Mouse (Mus musculus): Measurements from ENCODE around the gene Epha1. TPM values are rescaled to one million over a fixed set of nuclear protein-coding genes. Genes with fewer than 3 reads are reported as not detected.

Epha1 gene
- polyA plus RNA-seq, 1 experiment from 2014 or later = 3.1 TPM

DNA sequence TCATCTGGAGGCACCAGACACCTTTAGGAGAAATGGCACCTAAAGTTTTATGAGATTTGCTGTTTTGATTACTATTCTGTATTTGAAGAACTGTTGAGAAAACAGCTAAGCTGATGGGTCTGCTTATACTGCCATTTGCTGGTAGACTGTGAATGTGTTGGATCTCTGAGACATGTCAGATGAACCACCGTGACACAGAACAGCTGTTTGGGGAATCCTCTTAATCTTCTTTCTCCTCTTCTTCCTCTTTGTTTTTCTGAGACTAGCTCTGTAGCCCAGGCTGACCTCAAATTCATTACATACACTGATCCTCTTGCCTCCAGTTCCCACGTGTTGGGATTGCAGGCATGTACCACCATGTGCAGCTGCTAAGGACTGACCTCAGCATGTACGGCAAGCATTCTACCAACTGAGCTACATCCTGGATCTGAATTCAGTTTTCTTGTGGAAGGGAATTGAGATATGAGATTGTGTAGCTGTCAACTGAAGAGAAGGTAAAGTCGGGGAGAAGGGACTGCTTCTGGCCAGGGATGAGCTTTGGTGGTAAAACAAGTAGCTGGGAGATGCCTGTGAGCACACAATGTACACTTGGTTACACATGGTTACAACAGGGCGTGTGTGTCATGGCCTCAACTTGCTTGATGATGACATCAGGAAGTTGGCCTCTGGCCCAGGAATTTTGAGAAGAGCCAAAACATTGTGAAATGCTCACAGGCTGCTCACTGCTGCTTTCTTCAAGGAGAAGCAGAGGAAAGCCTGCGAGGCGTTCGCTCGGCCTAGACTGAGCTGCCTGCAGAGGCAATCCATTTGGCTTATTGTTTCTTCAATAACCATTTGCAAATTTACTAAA is 23.1 kb upstream of the Epha1 start:
- ATAC-seq (ENCODE audit: low FRiP score, low TSS enrichment) = no peak
- H3K4me3 ChIP-seq (ENCODE audit: low read length) = no peak overlapping the region
- H3K9me3 ChIP-seq (ENCODE audit: control insufficient read depth, low read length) = no peaks in the 10 kb centered on the region
- no peak overlapping the region for H3K9ac ChIP-seq (ENCODE audit: low read depth, low read length)
- H3K36me3 ChIP-seq (ENCODE audit: control insufficient read depth, insufficient read depth, low read length) = no peaks in the 10 kb centered on the region
- WGBS = 68% methylated on average over 9 of the region's 9 CpGs
- H3K4me1 ChIP-seq (ENCODE audit: control insufficient read depth, insufficient read depth, low read length) = no peaks in the 10 kb centered on the region
- H3K27me3 ChIP-seq (ENCODE audit: control insufficient read depth, insufficient read depth, low read length) = no peaks in the 10 kb centered on the region
- H3K27ac ChIP-seq (ENCODE audit: low read depth, low read length) = no peak overlapping the region
- no peak overlapping the region for H3K4me2 ChIP-seq (replicated peaks; ENCODE audit: low read depth, low read length)

GRCm38 (mm10) chr6:42391796-42392330 is 18.8 kb upstream of the Epha1 start:
- WGBS = 19% methylated on average over 2 of the region's 2 CpGs
- ATAC-seq (ENCODE audit: low FRiP score, low TSS enrichment) = peak; percentile 93
- H3K9me3 ChIP-seq (ENCODE audit: control insufficient read depth, low read length) = no peaks in the 10 kb centered on the region

DNA sequence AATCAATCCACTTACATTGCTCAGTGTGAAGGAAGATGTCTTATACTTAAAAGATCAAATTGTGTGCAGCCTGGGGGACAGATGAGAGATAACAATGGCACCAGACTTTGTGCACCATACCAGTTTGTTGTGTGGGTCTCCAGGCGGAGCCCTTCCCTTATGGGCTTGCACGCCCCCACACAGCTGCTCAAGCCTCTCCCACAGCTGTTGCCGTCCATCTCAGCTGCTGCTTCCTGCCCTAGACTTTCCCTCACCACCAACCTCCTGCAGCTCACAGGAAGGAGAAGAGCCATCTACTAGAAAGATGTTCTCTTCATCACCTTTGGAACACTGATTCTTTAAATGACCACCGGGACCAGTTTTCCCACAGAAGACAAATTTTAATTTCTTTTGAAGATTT is 12.6 kb upstream of the Epha1 start:
- no peak overlapping the region for H3K4me3 ChIP-seq (ENCODE audit: low read length)
- H3K27me3 ChIP-seq (ENCODE audit: control insufficient read depth, insufficient read depth, low read length) = no peaks in the 10 kb centered on the region
- H3K4me2 ChIP-seq (replicated peaks; ENCODE audit: low read depth, low read length) = no peak overlapping the region
- no peak overlapping the region for H3K9ac ChIP-seq (ENCODE audit: low read depth, low read length)
- 54% methylated on average over 4 of the region's 4 CpGs for WGBS
- no peaks in the 10 kb centered on the region for H3K36me3 ChIP-seq (ENCODE audit: control insufficient read depth, insufficient read depth, low read length)
- ATAC-seq (ENCODE audit: low FRiP score, low TSS enrichment) = no peak
- no peak overlapping the region for H3K27ac ChIP-seq (ENCODE audit: low read depth, low read length)
- no peaks in the 10 kb centered on the region for H3K9me3 ChIP-seq (ENCODE audit: control insufficient read depth, low read length)
- peaks cover 4% of the 10 kb centered on the region; the same call in 1 of the 2 replicates for H3K4me1 ChIP-seq (ENCODE audit: control insufficient read depth, insufficient read depth, low read length)

More at GRCm38 (mm10) chr6:42391796-42392330, 18.8 kb upstream of the Epha1 start:
- Histone ChIP-seq H3K4me2 (replicated peaks; ENCODE audit: low read depth, low read length) (no peak overlapping the region), H3K27me3 (ENCODE audit: control insufficient read depth, insufficient read depth, low read length) (no peaks in the 10 kb centered on the region), H3K4me1 (ENCODE audit: control insufficient read depth, insufficient read depth, low read length) (no peaks in the 10 kb centered on the region), H3K27ac (ENCODE audit: low read depth, low read length) (no peak overlapping the region), H3K4me3 (ENCODE audit: low read length) (no peak overlapping the region), H3K36me3 (ENCODE audit: control insufficient read depth, insufficient read depth, low read length) (no peaks in the 10 kb centered on the region), H3K9ac (ENCODE audit: low read depth, low read length) (no peak overlapping the region)

GRCm38 (mm10) chr6:42383360-42383759 is 10.3 kb upstream of the Epha1 start:
- no peaks in the 10 kb centered on the region for H3K36me3 ChIP-seq (ENCODE audit: control insufficient read depth, insufficient read depth, low read length)
- no peak for ATAC-seq (ENCODE audit: low FRiP score, low TSS enrichment)
- no peak overlapping the region for H3K4me3 ChIP-seq (ENCODE audit: low read length)
- 95% methylated on average over 5 of the region's 5 CpGs for whole genome bisulfite sequencing
- no peak overlapping the region for H3K9ac ChIP-seq (ENCODE audit: low read depth, low read length)
- no peak overlapping the region for H3K27ac ChIP-seq (ENCODE audit: low read depth, low read length)
- peaks cover 4% of the 10 kb centered on the region; the same call in 1 of the 2 replicates for H3K4me1 ChIP-seq (ENCODE audit: control insufficient read depth, insufficient read depth, low read length)
- no peaks in the 10 kb centered on the region for H3K9me3 ChIP-seq (ENCODE audit: control insufficient read depth, low read length)
- H3K27me3 ChIP-seq (ENCODE audit: control insufficient read depth, insufficient read depth, low read length) = no peaks in the 10 kb centered on the region
- no peak overlapping the region for H3K4me2 ChIP-seq (replicated peaks; ENCODE audit: low read depth, low read length)

GRCm38 (mm10) chr6:42381916-42382381 is 8.9 kb upstream of the Epha1 start:
- 30% methylated on average over 9 of the region's 9 CpGs for WGBS
- Histone ChIP-seq H3K9ac (ENCODE audit: low read depth, low read length) (no peak overlapping the region), H3K27ac (ENCODE audit: low read depth, low read length) (peak overlapping the region; percentile 25; the same call in 1 of the 2 replicates), H3K4me2 (replicated peaks; ENCODE audit: low read depth, low read length) (no peak overlapping the region), H3K36me3 (ENCODE audit: control insufficient read depth, insufficient read depth, low read length) (no peaks in the 10 kb centered on the region), H3K27me3 (ENCODE audit: control insufficient read depth, insufficient read depth, low read length) (no peaks in the 10 kb centered on the region), H3K4me3 (ENCODE audit: low read length) (no peak overlapping the region), H3K9me3 (ENCODE audit: control insufficient read depth, low read length) (no peaks in the 10 kb centered on the region), H3K4me1 (ENCODE audit: control insufficient read depth, insufficient read depth, low read length) (peaks cover 4% of the 10 kb centered on the region; the same call in 1 of the 2 replicates)
- peak; percentile 53 for ATAC-seq (ENCODE audit: low FRiP score, low TSS enrichment)

- no peak for ATAC-seq (ENCODE audit: low FRiP score, low TSS enrichment)
- Histone ChIP-seq H3K9me3 (ENCODE audit: control insufficient read depth, low read length) (no peaks in the 10 kb centered on the region), H3K27me3 (ENCODE audit: control insufficient read depth, insufficient read depth, low read length) (no peaks in the 10 kb centered on the region), H3K4me1 (ENCODE audit: control insufficient read depth, insufficient read depth, low read length) (peaks cover 11% of the 10 kb centered on the region), H3K36me3 (ENCODE audit: control insufficient read depth, insufficient read depth, low read length) (no peaks in the 10 kb centered on the region), H3K4me3 (ENCODE audit: low read length) (no peak overlapping the region), H3K4me2 (replicated peaks; ENCODE audit: low read depth, low read length) (no peak overlapping the region), H3K9ac (ENCODE audit: low read depth, low read length) (no peak overlapping the region), H3K27ac (ENCODE audit: low read depth, low read length) (no peak overlapping the region)
- 59% methylated on average over 2 of the region's 2 CpGs for WGBS
These were observed 8.2 kb upstream of the Epha1 start for GRCm38 (mm10) chr6:42381221-42381620.

DNA sequence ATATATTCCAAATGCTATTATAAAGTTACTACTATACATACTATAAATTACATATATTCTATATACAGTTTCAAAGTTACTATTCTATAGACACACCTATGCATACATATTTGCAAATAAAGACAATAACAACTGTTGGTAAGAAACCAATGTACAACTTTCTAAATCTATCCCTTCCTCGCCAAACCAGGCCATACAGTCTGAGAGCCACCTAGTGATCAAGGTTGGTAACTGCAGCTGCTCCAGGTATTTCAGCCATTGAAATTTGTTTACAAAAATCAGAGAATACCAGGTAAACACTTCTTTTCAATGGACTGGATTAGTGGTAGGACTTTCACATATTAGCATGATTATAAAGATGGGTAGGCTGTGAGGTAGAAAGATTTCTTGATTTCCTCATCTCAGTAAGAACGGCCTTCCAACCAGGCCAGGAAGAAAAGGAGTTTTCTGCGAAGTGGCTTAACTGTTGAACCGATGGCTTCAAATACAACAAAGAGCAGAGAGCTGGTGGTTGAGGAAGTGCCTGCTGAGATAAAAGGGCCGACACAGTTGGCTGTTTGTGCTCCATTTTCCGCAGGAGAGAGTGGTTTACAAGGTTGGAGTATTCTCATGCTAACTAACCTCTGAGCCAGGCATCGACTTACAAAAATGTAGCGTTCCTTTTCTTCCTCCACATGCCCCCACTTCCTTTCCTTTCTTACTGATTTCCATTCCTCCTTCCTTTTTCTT is 7.5 kb upstream of the Epha1 start:
- H3K4me1 ChIP-seq (ENCODE audit: control insufficient read depth, insufficient read depth, low read length) = peaks cover 14% of the 10 kb centered on the region
- H3K9ac ChIP-seq (ENCODE audit: low read depth, low read length) = peak overlapping the region; percentile 28; the same call in 1 of the 2 replicates
- no peak overlapping the region for H3K27ac ChIP-seq (ENCODE audit: low read depth, low read length)
- ATAC-seq (ENCODE audit: low FRiP score, low TSS enrichment) = no peak; the same call in 1 of the 2 replicates
- no peak overlapping the region for H3K4me3 ChIP-seq (ENCODE audit: low read length)
- H3K9me3 ChIP-seq (ENCODE audit: control insufficient read depth, low read length) = no peaks in the 10 kb centered on the region
- 19% methylated on average over 8 of the region's 8 CpGs for WGBS
- H3K27me3 ChIP-seq (ENCODE audit: control insufficient read depth, insufficient read depth, low read length) = no peaks in the 10 kb centered on the region
- no peak overlapping the region for H3K4me2 ChIP-seq (replicated peaks; ENCODE audit: low read depth, low read length)
- no peaks in the 10 kb centered on the region for H3K36me3 ChIP-seq (ENCODE audit: control insufficient read depth, insufficient read depth, low read length)

DNA sequence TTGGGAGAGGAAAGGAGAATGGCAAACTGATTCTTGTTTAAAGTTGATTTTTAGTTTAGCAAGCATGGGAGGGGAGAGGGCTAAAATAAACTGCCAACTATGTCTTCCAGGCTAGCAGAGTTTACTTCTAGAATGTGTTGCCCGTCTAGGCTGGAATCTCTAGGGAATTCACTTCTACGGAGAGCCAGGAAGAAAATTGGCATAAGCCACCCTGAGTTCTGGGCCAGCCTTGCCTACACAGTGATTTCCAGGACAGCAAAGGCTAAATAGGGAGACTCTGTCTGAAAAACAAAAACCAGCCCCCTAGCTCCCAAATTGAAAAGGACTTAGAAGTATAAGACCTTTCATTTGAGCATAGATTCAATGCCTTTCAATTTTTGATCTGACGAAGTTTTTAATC is 6.5 kb upstream of the Epha1 start:
- 52% methylated on average over 3 of the region's 3 CpGs for WGBS
- H3K27me3 ChIP-seq (ENCODE audit: control insufficient read depth, insufficient read depth, low read length) = no peaks in the 10 kb centered on the region
- H3K4me1 ChIP-seq (ENCODE audit: control insufficient read depth, insufficient read depth, low read length) = peaks cover 14% of the 10 kb centered on the region
- no peak overlapping the region for H3K4me2 ChIP-seq (replicated peaks; ENCODE audit: low read depth, low read length)
- no peaks in the 10 kb centered on the region for H3K9me3 ChIP-seq (ENCODE audit: control insufficient read depth, low read length)
- H3K36me3 ChIP-seq (ENCODE audit: control insufficient read depth, insufficient read depth, low read length) = no peaks in the 10 kb centered on the region
- H3K4me3 ChIP-seq (ENCODE audit: low read length) = no peak overlapping the region
- no peak overlapping the region for H3K9ac ChIP-seq (ENCODE audit: low read depth, low read length)
- H3K27ac ChIP-seq (ENCODE audit: low read depth, low read length) = no peak overlapping the region
- no peak for ATAC-seq (ENCODE audit: low FRiP score, low TSS enrichment)

Data from kidney, embryonic 14.5 days (tissue).